Mouse (Mus musculus): ENCODE results near the gene Serpinb3d. TPM values are rescaled to one million over a fixed set of nuclear protein-coding genes. Genes with fewer than 3 reads are reported as not detected.
"Not testable (repeated sequence)": the region's sequence is repeated elsewhere in the genome, so short reads cannot be mapped to it uniquely, and the experiment has no call there.

Gene Serpinb3d
- not detected in 2 replicates for polyA plus RNA-seq (2014; fragmentation: Nextera tagmentation; extraction: Ambion mirVana)

- Histone ChIP-seq H3K4me3 (replicated peaks; ENCODE audit: low read length) (no peak within 1 kb of the TSS), H3K27ac (no peak within 1 kb of the TSS), H3K36me3 (replicated peaks; ENCODE audit: control insufficient read depth, insufficient read depth) (no peaks in the 10 kb centered on the region), H3K4me2 (replicated peaks) (no peak within 1 kb of the TSS), H3K27me3 (ENCODE audit: control insufficient read depth, insufficient read depth, low read length) (no peaks in the 10 kb centered on the region), H3K4me1 (replicated peaks; ENCODE audit: control insufficient read depth, insufficient read depth, low read length) (no peaks in the 10 kb centered on the region), H3K9ac (no peak within 1 kb of the TSS), H3K9me3 (ENCODE audit: control insufficient read depth, low read length) (no peaks in the 10 kb centered on the region)
- DNase-seq (ENCODE audit: low spot score) (no peak), ATAC-seq (ENCODE audit: low FRiP score) (no peak)
Observed at GRCm38 (mm10) chr1:107083406-107083805, at the start of gene Serpinb3d. Gene Serpinb3d (minus strand): TSS chr1:107083506.

- ATAC-seq (ENCODE audit: low FRiP score); H3K4me1 ChIP-seq (replicated peaks; ENCODE audit: control insufficient read depth, insufficient read depth, low read length); H3K27ac ChIP-seq; H3K9ac ChIP-seq; H3K4me3 ChIP-seq (replicated peaks; ENCODE audit: low read length); H3K4me2 ChIP-seq (replicated peaks); H3K27me3 ChIP-seq (ENCODE audit: control insufficient read depth, insufficient read depth, low read length); H3K36me3 ChIP-seq (replicated peaks; ENCODE audit: control insufficient read depth, insufficient read depth); DNase-seq (ENCODE audit: low spot score); H3K9me3 ChIP-seq (ENCODE audit: control insufficient read depth, low read length): not testable (repeated sequence)
Observed at GRCm38 (mm10) chr1:107127453-107127852, 44.1 kb upstream of the Serpinb3d start.

- no peaks in the 10 kb centered on the region for H3K9me3 ChIP-seq (ENCODE audit: control insufficient read depth, low read length)
- no peak overlapping the region for H3K4me3 ChIP-seq (replicated peaks; ENCODE audit: low read length)
- no peak overlapping the region for H3K9ac ChIP-seq
- no peak for ATAC-seq (ENCODE audit: low FRiP score)
- no peak for DNase-seq (ENCODE audit: low spot score)
- 89% methylated on average over 2 of the region's 2 CpGs for WGBS
- H3K36me3 ChIP-seq (replicated peaks; ENCODE audit: control insufficient read depth, insufficient read depth) = no peaks in the 10 kb centered on the region
- H3K27me3 ChIP-seq (ENCODE audit: control insufficient read depth, insufficient read depth, low read length) = no peaks in the 10 kb centered on the region
- no peaks in the 10 kb centered on the region for H3K4me1 ChIP-seq (replicated peaks; ENCODE audit: control insufficient read depth, insufficient read depth, low read length)
- H3K4me2 ChIP-seq (replicated peaks) = no peak overlapping the region
- no peak overlapping the region for H3K27ac ChIP-seq
Observed at GRCm38 (mm10) chr1:107098417-107098816, 15.1 kb upstream of the Serpinb3d start.

GRCm38 (mm10) chr1:107052203-107052602 is 31.1 kb downstream of the Serpinb3d start, which contains the start of gene Serpinb3a:
Gene Serpinb3a (minus strand): TSS chr1:107052303.
- H3K27me3 ChIP-seq (ENCODE audit: control insufficient read depth, insufficient read depth, low read length) = no peaks in the 10 kb centered on the region
- no peak for DNase-seq (ENCODE audit: low spot score)
- no peak within 1 kb of the TSS for H3K4me3 ChIP-seq (replicated peaks; ENCODE audit: low read length)
- H3K4me2 ChIP-seq (replicated peaks) = no peak within 1 kb of the TSS
- no peak within 1 kb of the TSS for H3K9ac ChIP-seq
- H3K9me3 ChIP-seq (ENCODE audit: control insufficient read depth, low read length) = no peaks in the 10 kb centered on the region
- H3K27ac ChIP-seq = no peak within 1 kb of the TSS
- 84% methylated on average over 1 of the region's 1 CpGs for WGBS
- H3K36me3 ChIP-seq (replicated peaks; ENCODE audit: control insufficient read depth, insufficient read depth) = no peaks in the 10 kb centered on the region
- no peak for ATAC-seq (ENCODE audit: low FRiP score)
- H3K4me1 ChIP-seq (replicated peaks; ENCODE audit: control insufficient read depth, insufficient read depth, low read length) = no peaks in the 10 kb centered on the region

GRCm38 (mm10) chr1:107034236-107034635 is 49.1 kb downstream of the Serpinb3d start:
- not testable (repeated sequence) for H3K4me3 ChIP-seq (replicated peaks; ENCODE audit: low read length); H3K9me3 ChIP-seq (ENCODE audit: control insufficient read depth, low read length); H3K4me1 ChIP-seq (replicated peaks; ENCODE audit: control insufficient read depth, insufficient read depth, low read length); DNase-seq (ENCODE audit: low spot score); H3K27ac ChIP-seq; H3K4me2 ChIP-seq (replicated peaks); ATAC-seq (ENCODE audit: low FRiP score); H3K9ac ChIP-seq; H3K36me3 ChIP-seq (replicated peaks; ENCODE audit: control insufficient read depth, insufficient read depth); H3K27me3 ChIP-seq (ENCODE audit: control insufficient read depth, insufficient read depth, low read length)
- 90% methylated on average over 3 of the region's 3 CpGs for WGBS

Other genes starting within 250 kb of the Serpinb3d start
- 0.19 TPM in 1 of 2 replicates, not detected in the other for gene Serpinb5, start 222.3 kb downstream of the Serpinb3d start, polyA plus RNA-seq (2014; fragmentation: Nextera tagmentation; extraction: Ambion mirVana)
- 0.12 TPM in 1 of 2 replicates, not detected in the other for gene Serpinb12, start 149.1 kb downstream of the Serpinb3d start, polyA plus RNA-seq (2014; fragmentation: Nextera tagmentation; extraction: Ambion mirVana)
- not detected in 2 replicates for gene Serpinb13, start 102.5 kb downstream of the Serpinb3d start, polyA plus RNA-seq (2014; fragmentation: Nextera tagmentation; extraction: Ambion mirVana)
- not detected in 2 replicates for gene Serpinb3a, start 31.2 kb downstream of the Serpinb3d start, polyA plus RNA-seq (2014; fragmentation: Nextera tagmentation; extraction: Ambion mirVana)
- not detected in 2 replicates for gene Serpinb3b, start 194.9 kb upstream of the Serpinb3d start, polyA plus RNA-seq (2014; fragmentation: Nextera tagmentation; extraction: Ambion mirVana)
- not detected in 2 replicates for gene Serpinb3c, start 194.9 kb upstream of the Serpinb3d start, polyA plus RNA-seq (2014; fragmentation: Nextera tagmentation; extraction: Ambion mirVana)